Mouse (Mus musculus) midbrain, embryonic 15.5 days (tissue): Measurements from ENCODE around the gene Dmgdh. TPM values are rescaled to one million over a fixed set of nuclear protein-coding genes. Genes with fewer than 3 reads are reported as not detected.

Source experiments
- ATAC-seq: fragments of 200-750 bp; cut with Nextera tagmentation; replicated peaks from 2 replicates; pipeline ENCODE4 v1.8.0; 2017; ENCODE audit warnings: moderate TSS enrichment
- H3K27ac ChIP-seq: fragments of 300-500 bp; sonication (generic); 2 replicates; pipeline ENCODE4 v1.5.1; 2015; ENCODE audit warnings: mild to moderate bottlenecking, inconsistent platforms
- H3K27me3 ChIP-seq: fragments of 300-500 bp; sonication (generic); replicated peaks from 2 replicates; pipeline ENCODE4 v1.6.1; 2015; ENCODE audit warnings: inconsistent platforms
- H3K36me3 ChIP-seq: fragments of 300-500 bp; sonication (generic); replicated peaks from 2 replicates; pipeline ENCODE4 v1.6.1; 2015; ENCODE audit warnings: inconsistent platforms
- H3K4me1 ChIP-seq: fragments of 300-500 bp; sonication (generic); 2 replicates; pipeline ENCODE4 v1.6.1; 2015; ENCODE audit warnings: inconsistent platforms
- H3K4me2 ChIP-seq: fragments of 300-500 bp; sonication (generic); 2 replicates; pipeline ENCODE4 v1.6.1; 2015; ENCODE audit warnings: inconsistent platforms, mild to moderate bottlenecking, moderate library complexity
- H3K4me3 ChIP-seq: fragments of 300-500 bp; sonication (generic); 2 replicates; pipeline ENCODE4 v1.5.1; 2015; ENCODE audit warnings: mild to moderate bottlenecking, inconsistent platforms
- H3K9ac ChIP-seq: fragments of 300-500 bp; sonication (generic); 2 replicates; pipeline ENCODE4 v1.6.1; 2015; ENCODE audit warnings: mild to moderate bottlenecking, inconsistent platforms
- H3K9me3 ChIP-seq: fragments of 300-500 bp; sonication (generic); 2 replicates; pipeline ENCODE4 v1.6.1; 2016; ENCODE audit warnings: inconsistent platforms
- WGBS: fragments of 180-500 bp; shearing (Covaris S2); methylation state at CpG from one replicate; pipeline ENCODE4 v1.1.7; 2015; ENCODE audit warnings: mixed read lengths; 5-methylcytosine and 5-hydroxymethylcytosine counted together
- polyA plus RNA-seq: library from polyadenylated mRNA; unstranded; fragments of >200 nt; fragmentation: Nextera tagmentation; extraction: Ambion mirVana; gene quantifications from 2 replicates; pipeline ENCODE4 v1.2.1, GENCODE M21; 2015

Dmgdh gene
- polyA plus RNA-seq, 1 experiment from 2014 or later = 0.12 TPM

GRCm38 (mm10) chr13:93672371-93672770 is 1.9 kb upstream of the Dmgdh start:
- H3K9me3 ChIP-seq = no peaks in the 10 kb centered on the region
- no peak overlapping the region for H3K4me2 ChIP-seq
- H3K36me3 ChIP-seq = no peaks in the 10 kb centered on the region
- no peaks in the 10 kb centered on the region for H3K4me1 ChIP-seq
- ATAC-seq = no peak
- WGBS = 97% methylated on average over 4 of the region's 4 CpGs
- no peak overlapping the region for H3K9ac ChIP-seq
- H3K27me3 ChIP-seq = peaks cover 4% of the 10 kb centered on the region; the same call in 1 of the 2 replicates
- H3K27ac ChIP-seq = no peak overlapping the region
- H3K4me3 ChIP-seq = no peak overlapping the region

DNA sequence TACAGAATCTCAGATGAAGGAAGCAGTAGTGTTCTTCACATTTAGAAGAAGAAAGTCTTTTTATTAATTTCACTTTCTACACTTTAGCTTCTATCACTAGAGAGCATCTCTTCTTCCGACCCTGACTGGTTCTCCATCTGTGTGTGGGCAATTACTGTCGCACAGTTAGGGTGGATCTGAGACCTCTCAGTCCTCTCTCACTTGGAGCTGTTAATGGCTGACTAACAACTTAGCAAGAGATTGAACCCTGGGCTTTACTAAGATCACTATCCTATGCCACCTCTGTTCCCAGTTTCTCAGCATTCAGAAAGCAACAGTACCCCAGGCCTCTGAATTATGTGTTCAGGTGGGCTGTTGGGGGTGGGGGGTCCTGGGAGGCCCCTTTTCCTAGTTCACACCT is 937 bp upstream of the Dmgdh start:
- H3K4me3 ChIP-seq = no peak overlapping the region
- H3K9me3 ChIP-seq = no peaks in the 10 kb centered on the region
- H3K4me2 ChIP-seq = no peak overlapping the region
- H3K27me3 ChIP-seq = peaks cover 4% of the 10 kb centered on the region; the same call in 1 of the 2 replicates
- WGBS = 79% methylated on average over 2 of the region's 2 CpGs
- H3K9ac ChIP-seq = no peak overlapping the region
- no peak for ATAC-seq
- no peaks in the 10 kb centered on the region for H3K36me3 ChIP-seq
- no peak overlapping the region for H3K27ac ChIP-seq
- H3K4me1 ChIP-seq = no peaks in the 10 kb centered on the region

DNA sequence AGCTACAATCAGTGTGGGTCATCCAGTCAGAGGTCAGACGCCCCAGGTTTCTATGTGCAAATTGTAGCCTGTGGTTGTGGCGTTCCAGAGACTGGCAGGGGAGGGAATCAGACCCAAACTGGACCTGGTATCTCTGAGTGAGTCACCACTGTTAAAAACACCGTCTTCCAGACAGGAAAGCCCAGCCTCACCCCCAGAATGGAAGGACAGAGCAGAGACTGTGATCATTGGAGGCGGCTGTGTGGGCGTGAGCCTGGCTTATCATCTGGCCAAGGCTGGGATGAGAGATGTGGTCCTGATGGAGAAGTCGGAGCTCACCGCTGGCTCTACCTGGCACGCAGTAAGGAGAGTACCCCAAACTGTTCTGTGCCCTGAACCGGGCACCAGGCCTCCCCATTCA is 2.6 kb downstream of the Dmgdh start:
- no peaks in the 10 kb centered on the region for H3K4me1 ChIP-seq
- peaks cover 4% of the 10 kb centered on the region; the same call in 1 of the 2 replicates for H3K27me3 ChIP-seq
- H3K4me2 ChIP-seq = no peak overlapping the region
- WGBS = 83% methylated on average over 9 of the region's 9 CpGs
- H3K4me3 ChIP-seq = no peak overlapping the region
- H3K36me3 ChIP-seq = no peaks in the 10 kb centered on the region
- no peak overlapping the region for H3K27ac ChIP-seq
- no peak overlapping the region for H3K9ac ChIP-seq
- no peaks in the 10 kb centered on the region for H3K9me3 ChIP-seq
- ATAC-seq = no peak

GRCm38 (mm10) chr13:93683336-93683735 is 9.1 kb downstream of the Dmgdh start:
- Histone ChIP-seq H3K27me3 (no peaks in the 10 kb centered on the region), H3K4me3 (no peak overlapping the region), H3K36me3 (no peaks in the 10 kb centered on the region), H3K4me2 (no peak overlapping the region), H3K9ac (no peak overlapping the region), H3K27ac (no peak overlapping the region), H3K9me3 (no peaks in the 10 kb centered on the region), H3K4me1 (no peaks in the 10 kb centered on the region)
- no peak for ATAC-seq

- no peak for ATAC-seq
- 58% methylated on average over 4 of the region's 4 CpGs for WGBS
- Histone ChIP-seq H3K9me3 (no peaks in the 10 kb centered on the region), H3K4me3 (no peak overlapping the region), H3K27ac (no peak overlapping the region), H3K9ac (no peak overlapping the region), H3K4me2 (no peak overlapping the region), H3K27me3 (no peaks in the 10 kb centered on the region), H3K36me3 (no peaks in the 10 kb centered on the region), H3K4me1 (no peaks in the 10 kb centered on the region)
Measured at GRCm38 (mm10) chr13:93685226-93685625, 11.0 kb downstream of the Dmgdh start.

DNA sequence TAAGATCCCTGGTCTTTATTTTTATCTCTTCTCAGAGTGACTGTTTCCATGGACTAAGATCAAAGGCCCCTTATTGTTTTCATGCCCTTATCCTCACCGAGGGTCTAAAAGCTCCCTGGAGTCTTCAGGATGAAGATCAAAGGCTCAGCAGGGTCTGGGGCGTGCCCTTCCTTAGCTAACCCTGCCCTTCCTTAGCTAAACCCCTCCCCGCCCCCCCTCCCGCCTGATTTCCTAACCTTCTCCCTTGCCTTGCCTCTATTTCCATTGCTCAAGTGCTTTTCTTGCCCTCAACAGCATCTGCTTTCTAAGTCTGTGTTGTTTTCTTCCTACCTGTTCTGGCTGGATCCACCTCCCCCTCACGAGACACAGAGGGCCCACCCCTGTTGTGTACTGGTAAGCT is 13.1 kb downstream of the Dmgdh start:
- no peaks in the 10 kb centered on the region for H3K9me3 ChIP-seq
- no peak overlapping the region for H3K4me2 ChIP-seq
- H3K27ac ChIP-seq = no peak overlapping the region
- H3K4me3 ChIP-seq = no peak overlapping the region
- no peaks in the 10 kb centered on the region for H3K36me3 ChIP-seq
- ATAC-seq = no peak; the same call in 1 of the 2 replicates
- H3K4me1 ChIP-seq = no peaks in the 10 kb centered on the region
- WGBS = 5% methylated on average over 5 of the region's 5 CpGs
- H3K27me3 ChIP-seq = no peaks in the 10 kb centered on the region
- no peak overlapping the region for H3K9ac ChIP-seq

DNA sequence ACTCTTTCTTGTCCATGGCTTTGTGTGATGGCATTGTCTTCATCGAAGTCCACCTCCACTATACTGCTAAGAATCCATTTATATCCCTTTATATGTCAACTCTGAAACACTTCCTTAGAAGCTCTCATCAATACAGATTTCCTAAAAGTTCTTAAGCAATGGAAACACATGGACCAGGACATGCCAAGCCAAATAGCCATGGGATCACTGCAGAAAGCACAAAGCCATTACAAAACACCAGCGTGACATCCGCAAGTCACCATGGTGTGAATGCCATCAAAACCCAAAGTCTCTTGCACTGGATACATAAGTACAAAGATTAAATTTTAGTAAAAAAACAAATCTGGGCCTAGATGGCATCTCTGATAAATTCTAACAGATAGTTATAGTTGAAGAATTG is 15.3 kb downstream of the Dmgdh start:
- Histone ChIP-seq H3K27ac (no peak overlapping the region), H3K4me1 (no peaks in the 10 kb centered on the region), H3K4me3 (no peak overlapping the region), H3K9me3 (no peaks in the 10 kb centered on the region), H3K36me3 (no peaks in the 10 kb centered on the region), H3K9ac (no peak overlapping the region), H3K4me2 (no peak overlapping the region), H3K27me3 (no peaks in the 10 kb centered on the region)
- ATAC-seq = no peak
- 90% methylated on average over 3 of the region's 3 CpGs for WGBS

DNA sequence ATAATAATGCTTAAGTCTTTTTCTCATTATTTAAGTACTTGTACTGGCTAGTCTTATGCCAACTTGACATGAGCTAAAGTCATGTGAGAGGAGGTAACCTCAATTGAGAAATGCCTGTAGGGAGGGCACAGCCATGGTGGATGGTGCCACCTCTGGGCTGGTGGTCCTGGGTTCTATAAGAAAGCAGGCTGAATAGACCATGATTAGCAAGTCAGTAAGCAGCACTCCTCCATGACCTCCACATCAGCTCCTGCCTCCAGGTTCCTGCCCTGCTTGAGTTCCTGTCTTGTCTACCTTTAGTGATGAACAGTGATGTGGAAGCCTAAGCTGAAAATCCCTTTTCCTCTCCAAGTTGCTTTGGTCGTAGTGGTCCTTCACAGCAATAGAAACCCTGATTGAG is 16.6 kb downstream of the Dmgdh start:
- Histone ChIP-seq H3K4me1 (no peaks in the 10 kb centered on the region), H3K9me3 (no peaks in the 10 kb centered on the region), H3K9ac (no peak overlapping the region), H3K36me3 (no peaks in the 10 kb centered on the region), H3K4me2 (no peak overlapping the region), H3K4me3 (no peak overlapping the region), H3K27ac (no peak overlapping the region), H3K27me3 (no peaks in the 10 kb centered on the region)
- 87% methylated on average over 1 of the region's 1 CpGs for WGBS
- ATAC-seq = no peak

GRCm38 (mm10) chr13:93698866-93699265 is 24.6 kb downstream of the Dmgdh start:
- Histone ChIP-seq H3K9ac (no peak overlapping the region), H3K36me3 (no peaks in the 10 kb centered on the region), H3K4me1 (no peaks in the 10 kb centered on the region), H3K27ac (no peak overlapping the region), H3K9me3 (no peaks in the 10 kb centered on the region), H3K4me2 (no peak overlapping the region), H3K4me3 (no peak overlapping the region), H3K27me3 (no peaks in the 10 kb centered on the region)
- 66% methylated on average over 6 of the region's 6 CpGs for WGBS
- ATAC-seq = no peak

- Histone ChIP-seq H3K36me3 (no peaks in the 10 kb centered on the region), H3K4me2 (no peak overlapping the region), H3K27me3 (no peaks in the 10 kb centered on the region), H3K4me1 (no peaks in the 10 kb centered on the region), H3K9ac (no peak overlapping the region), H3K4me3 (no peak overlapping the region), H3K27ac (no peak overlapping the region), H3K9me3 (no peaks in the 10 kb centered on the region)
- no peak for ATAC-seq
- WGBS = 83% methylated on average over 4 of the region's 4 CpGs
Measured at GRCm38 (mm10) chr13:93705697-93706096, 31.5 kb downstream of the Dmgdh start.

DNA sequence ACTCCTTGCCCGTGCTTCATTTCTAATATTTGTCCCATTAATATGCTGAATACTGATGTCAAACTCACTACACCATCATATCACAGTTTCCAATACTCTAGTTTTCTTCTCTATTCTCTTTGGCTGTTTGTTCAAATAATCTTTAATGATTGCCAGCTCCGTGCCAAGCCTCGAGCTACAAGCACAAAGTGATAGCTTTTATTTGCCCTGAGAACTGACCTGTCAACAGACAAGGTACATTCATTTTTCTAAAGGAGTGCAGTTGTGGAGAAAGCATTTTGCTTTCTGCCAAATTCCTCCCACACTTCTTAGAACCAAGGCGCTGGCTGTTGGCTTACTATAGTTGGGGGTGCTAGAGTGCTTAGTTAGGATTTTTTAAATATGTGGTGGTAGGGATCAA is 33.0 kb downstream of the Dmgdh start:
- Histone ChIP-seq H3K27ac (no peak overlapping the region), H3K4me2 (no peak overlapping the region), H3K36me3 (no peaks in the 10 kb centered on the region), H3K9me3 (no peaks in the 10 kb centered on the region), H3K4me3 (no peak overlapping the region), H3K27me3 (no peaks in the 10 kb centered on the region), H3K9ac (no peak overlapping the region), H3K4me1 (no peaks in the 10 kb centered on the region)
- no peak for ATAC-seq
- 78% methylated on average over 4 of the region's 4 CpGs for WGBS

- H3K36me3 ChIP-seq = no peaks in the 10 kb centered on the region
- H3K4me1 ChIP-seq = no peaks in the 10 kb centered on the region
- no peak for ATAC-seq
- no peaks in the 10 kb centered on the region for H3K27me3 ChIP-seq
- 90% methylated on average over 4 of the region's 4 CpGs for WGBS
- H3K27ac ChIP-seq = no peak overlapping the region
- H3K9me3 ChIP-seq = no peaks in the 10 kb centered on the region
- H3K4me3 ChIP-seq = no peak overlapping the region
- H3K9ac ChIP-seq = no peak overlapping the region
- H3K4me2 ChIP-seq = no peak overlapping the region
Measured at GRCm38 (mm10) chr13:93710325-93710724, 36.1 kb downstream of the Dmgdh start.

- Histone ChIP-seq H3K27me3 (no peaks in the 10 kb centered on the region), H3K4me2 (no peak overlapping the region), H3K4me3 (no peak overlapping the region), H3K36me3 (no peaks in the 10 kb centered on the region), H3K4me1 (no peaks in the 10 kb centered on the region), H3K9ac (no peak overlapping the region), H3K27ac (no peak overlapping the region), H3K9me3 (no peaks in the 10 kb centered on the region)
- no peak for ATAC-seq
- WGBS = 94% methylated on average over 4 of the region's 4 CpGs
Measured at GRCm38 (mm10) chr13:93711226-93711625, 37.0 kb downstream of the Dmgdh start.

DNA sequence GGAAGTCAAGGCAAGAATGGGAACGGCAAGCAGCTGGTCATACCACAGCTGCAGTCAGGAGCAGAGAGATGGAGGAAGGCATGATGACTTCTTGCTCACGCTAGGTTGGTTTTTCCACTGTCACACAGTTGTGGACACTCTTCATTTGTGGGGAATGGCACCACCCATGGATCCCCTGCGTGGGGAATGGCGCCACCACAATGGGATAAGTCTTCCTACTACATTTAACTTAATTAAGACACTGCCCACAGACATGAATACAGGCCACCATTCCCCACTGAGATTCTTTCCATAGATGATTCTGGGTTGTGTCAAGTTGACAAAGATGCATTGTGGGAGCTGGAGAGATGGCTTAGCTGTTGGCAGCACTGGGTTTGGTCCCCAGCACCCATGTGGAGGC is 38.1 kb downstream of the Dmgdh start:
- Histone ChIP-seq H3K4me1 (no peaks in the 10 kb centered on the region), H3K9me3 (no peaks in the 10 kb centered on the region), H3K27me3 (no peaks in the 10 kb centered on the region), H3K4me3 (no peak overlapping the region), H3K9ac (no peak overlapping the region), H3K4me2 (no peak overlapping the region), H3K27ac (no peak overlapping the region), H3K36me3 (no peaks in the 10 kb centered on the region)
- no peak for ATAC-seq
- 91% methylated on average over 4 of the region's 4 CpGs for WGBS
